Mouse (Mus musculus) thymus, postnatal 14 days (tissue): ENCODE results near the gene Hebp1.

Experiments used
- DNase-seq: peaks from one replicate; pipeline ENCODE4 v3.0.0; 2021

The Hebp1 gene

GRCm38 (mm10) chr6:135107014-135107413 lies 90.8 kb downstream of the Hebp1 start:
- DNase-seq: no peak

- no peak for DNase-seq
These were observed 95.0 kb downstream of the Hebp1 start for GRCm38 (mm10) chr6:135102736-135103303.

GRCm38 (mm10) chr6:135100787-135101472 lies 96.9 kb downstream of the Hebp1 start:
- no peak for DNase-seq

- no peak for DNase-seq
These were observed 104.9 kb downstream of the Hebp1 start for GRCm38 (mm10) chr6:135092798-135093470.

- DNase-seq: no peak
These were observed 107.2 kb downstream of the Hebp1 start for GRCm38 (mm10) chr6:135090661-135091060.

- DNase-seq: no peak
These were observed 108.0 kb downstream of the Hebp1 start for GRCm38 (mm10) chr6:135089786-135090185.

GRCm38 (mm10) chr6:135087721-135088451 lies 109.9 kb downstream of the Hebp1 start:
- DNase-seq: peak; percentile 78
